ENCODE assay signal across 10 mouse cellular contexts in the genomic region with DNA sequence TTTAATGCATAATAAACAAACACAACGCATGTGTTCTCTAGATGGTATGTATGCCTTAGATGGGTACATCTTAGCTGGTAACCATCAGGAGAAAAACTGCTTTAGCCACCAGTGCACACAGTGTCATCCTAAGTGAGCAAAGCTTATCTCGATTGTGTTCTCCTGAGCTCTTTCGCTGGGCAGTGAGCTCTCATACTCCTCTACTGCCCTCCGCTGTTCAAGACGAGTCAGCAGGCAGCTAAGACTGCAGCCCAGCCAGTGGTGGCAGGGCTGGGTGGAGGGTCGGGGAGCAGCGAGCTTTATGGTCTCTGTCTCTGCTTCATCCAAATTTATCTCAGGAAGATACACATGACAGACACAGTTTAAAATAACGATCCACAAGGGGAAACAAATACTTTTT.
DNase-seq lines count a peak whose midpoint lies in the region; ATAC-seq and TF ChIP-seq lines count a peak whose summit lies in the region.
"Had no signal": no experiment of that assay in that cellular context is flagged by ENCODE, and none has a peak within 500 bp of the region (broad histone marks: within the 10 kb centered on the region; RNA-seq: fewer than 3 reads in every experiment).

No protein-coding gene starts in this region.

- H3K4me3 ChIP-seq in MEL (ENCODE audit: control insufficient read depth in 1 of 2, insufficient read depth in 1 of 2, low read depth in 2 of 2, low read length in 2 of 2) = no peak overlapping the region
- no peak overlapping the region for H3K4me3 ChIP-seq in kidney, postnatal 0 days (replicated peaks; ENCODE audit: low read depth, low read length)
- H3K4me3 ChIP-seq in neural tube, embryonic 14.5 days (ENCODE audit: low read depth, low read length) = no peak overlapping the region
- H3K4me3 ChIP-seq: heart, embryonic 13.5 days; neural tube, embryonic 12.5 days had no signal

- TF ChIP-seq RAD21 in MEL (IDR thresholded peaks at IDR 0.05; ENCODE audit: low read depth, low read length) = peak; percentile 43

- no peaks in the 10 kb centered on the region for H3K79me2 ChIP-seq in MEL (ENCODE audit: control insufficient read depth, insufficient read depth, low read length, poor library complexity)

- no peak overlapping the region for H3K9ac ChIP-seq in MEL (ENCODE audit: control insufficient read depth, low read depth, low read length, poor library complexity, severe bottlenecking)
- H3K9ac ChIP-seq in kidney, postnatal 0 days (ENCODE audit: low read depth, low read length) = no peak overlapping the region
- no peak overlapping the region for H3K9ac ChIP-seq in neural tube, embryonic 14.5 days (replicated peaks; ENCODE audit: low read depth, low read length)
- H3K9ac ChIP-seq: heart, embryonic 13.5 days; neural tube, embryonic 12.5 days had no signal

- no peak overlapping the region for H3K4me2 ChIP-seq in kidney, postnatal 0 days (ENCODE audit: low read length)
- no peak overlapping the region for H3K4me2 ChIP-seq in neural tube, embryonic 14.5 days (ENCODE audit: low read depth, low read length)
- H3K4me2 ChIP-seq: heart, embryonic 13.5 days; neural tube, embryonic 12.5 days had no signal

- TF ChIP-seq EP300 in MEL (IDR thresholded peaks at IDR 0.05; ENCODE audit: low read depth in 1 of 2, low read length in 2 of 2) = no peak

- no peaks in the 10 kb centered on the region for H3K27me3 ChIP-seq in MEL (ENCODE audit: control insufficient read depth in 1 of 2, insufficient read depth in 2 of 2, low read length in 2 of 2)
- no peaks in the 10 kb centered on the region for H3K27me3 ChIP-seq in kidney, postnatal 0 days (ENCODE audit: insufficient read depth, low read length)
- H3K27me3 ChIP-seq in neural tube, embryonic 14.5 days (ENCODE audit: control insufficient read depth, insufficient read depth, low read length) = no peaks in the 10 kb centered on the region
- H3K27me3 ChIP-seq: heart, embryonic 13.5 days had no signal

- DNase-seq in cerebellum, adult 9-10 months = peak; percentile 32
- no peak for DNase-seq in cerebellum, adult 9-11 months
- peak; percentile 37 for DNase-seq in layer of hippocampus, adult 9-11 months
- no peak for DNase-seq in layer of hippocampus, postnatal 10 days (ENCODE audit: low spot score in 2 of 2)
- DNase-seq in MEL (ENCODE audit: low read depth, low spot score) = peak; percentile 35
- DNase-seq in kidney, postnatal 0 days (ENCODE audit: low spot score) = peak; percentile 78

- peaks cover 6 to 8% of the 10 kb centered on the region in 2 experiments; a peak in 3 of 4 replicates for H3K4me1 ChIP-seq in MEL (ENCODE audit: control insufficient read depth in 1 of 2, insufficient read depth in 2 of 2, low read length in 2 of 2)
- H3K4me1 ChIP-seq in kidney, postnatal 0 days (replicated peaks; ENCODE audit: insufficient read depth, low read length) = 0 out of 2 replicates have a peak, but pooled peaks cover 7% of the 10 kb centered on the region
- H3K4me1 ChIP-seq in neural tube, embryonic 14.5 days (ENCODE audit: control insufficient read depth, insufficient read depth, low read length) = peaks cover 5% of the 10 kb centered on the region; the same call in 1 of the 2 replicates
- H3K4me1 ChIP-seq: neural tube, embryonic 12.5 days had no signal

- 24% methylated on average over 8 of the region's 8 CpGs for WGBS in kidney, postnatal 0 days
- WGBS in neural tube, embryonic 14.5 days = 37% methylated on average over 8 of the region's 8 CpGs

- peaks cover 0 to 5% of the 10 kb centered on the region in 2 experiments; a peak in 2 of 4 replicates for H3K36me3 ChIP-seq in MEL (ENCODE audit: control insufficient read depth in 1 of 2, insufficient read depth in 2 of 2, low read length in 2 of 2)
- no peaks in the 10 kb centered on the region for H3K36me3 ChIP-seq in kidney, postnatal 0 days (ENCODE audit: insufficient read depth, low read length)
- no peaks in the 10 kb centered on the region for H3K36me3 ChIP-seq in neural tube, embryonic 14.5 days (ENCODE audit: control insufficient read depth, insufficient read depth, low read length)
- H3K36me3 ChIP-seq: heart, embryonic 13.5 days; neural tube, embryonic 12.5 days had no signal

- ATAC-seq in kidney, postnatal 0 days (replicated peaks; ENCODE audit: low FRiP score, low read depth) = peak; percentile 61; the same call in 1 of the 2 replicates
- peak; percentile 60 for ATAC-seq in neural tube, embryonic 14.5 days (ENCODE audit: low read depth)
- no peak for ATAC-seq in megakaryocyte, adult 5-6 weeks (ENCODE audit: poor library complexity, severe bottlenecking)

- no peak for TF ChIP-seq POLR2A in MEL (IDR thresholded peaks at IDR 0.05; ENCODE audit: control insufficient read depth in 1 of 2, insufficient read depth in 1 of 2, low read depth in 1 of 2, low read length in 2 of 2, poor library complexity in 1 of 2)

- peak in 2 of 3 experiments; percentile 26 to 39; a peak in 4 of 6 replicates for TF ChIP-seq CTCF in MEL (IDR thresholded peaks at IDR 0.05 in 2 of 3, conservative IDR thresholded peaks at IDR 0.05 in 1 of 3; ENCODE audit: control insufficient read depth in 1 of 3, insufficient read depth in 1 of 3, low read depth in 2 of 3, low read length in 3 of 3, poor library complexity in 1 of 3, severe bottlenecking in 1 of 3)
- peak; percentile 81 for TF ChIP-seq CTCF in kidney, postnatal 0 days (IDR thresholded peaks at IDR 0.05; ENCODE audit: low read depth)

- no peak overlapping the region for H3K27ac ChIP-seq in MEL (ENCODE audit: control insufficient read depth, low read depth, low read length)
- H3K27ac ChIP-seq in kidney, postnatal 0 days = no peak overlapping the region
- H3K27ac ChIP-seq in neural tube, embryonic 14.5 days (ENCODE audit: low read depth, low read length) = no peak overlapping the region
- H3K27ac ChIP-seq: heart, embryonic 13.5 days; neural tube, embryonic 12.5 days had no signal

- no peaks in the 10 kb centered on the region for H3K9me3 ChIP-seq in MEL (replicated peaks; ENCODE audit: insufficient read depth, low read length)
- H3K9me3 ChIP-seq in kidney, postnatal 0 days (replicated peaks; ENCODE audit: low read length) = no peaks in the 10 kb centered on the region
- no peaks in the 10 kb centered on the region for H3K9me3 ChIP-seq in neural tube, embryonic 14.5 days (ENCODE audit: control insufficient read depth, low read length)
- H3K9me3 ChIP-seq: heart, embryonic 13.5 days; neural tube, embryonic 12.5 days had no signal

TF ChIP-seq in MEL, 35 proteins besides CTCF, POLR2A, EP300 and RAD21:
- TF ChIP-seq ELF1 (IDR thresholded peaks at IDR 0.05; ENCODE audit: low read depth, low read length) (no peak), SMC3 (IDR thresholded peaks at IDR 0.05; ENCODE audit: low read depth, low read length) (peak; percentile 32), MAX (IDR thresholded peaks at IDR 0.05; ENCODE audit: low read length) (no peak)
TF ChIP-seq in MEL: peak in this region for 1.

Comparison
In these comparisons a context has a peak if more than half of its experiments do, and no peak if none do; other contexts are left out.
1. DNase-seq: peak in cerebellum, adult 9-10 months (single experiment), layer of hippocampus, adult 9-11 months (single experiment), MEL (single experiment) and kidney, postnatal 0 days (single experiment); none in cerebellum, adult 9-11 months (single experiment) and layer of hippocampus, postnatal 10 days (0 of 2).